Mouse (Mus musculus) midbrain, embryonic 12.5 days (tissue): Measurements from ENCODE around the gene Nhlh1. TPM values are rescaled to one million over a fixed set of nuclear protein-coding genes. Genes with fewer than 3 reads are reported as not detected.

Experiments used
- ATAC-seq: fragments of 200-750 bp; cut with Nextera tagmentation; 2 replicates; pipeline ENCODE4 v1.8.0; 2017; ENCODE audit warnings: low read depth, moderate TSS enrichment, moderate library complexity; ENCODE audit not compliant: low FRiP score
- H3K27ac ChIP-seq: fragments of 300-500 bp; sonication (generic); replicated peaks from 2 replicates; pipeline ENCODE4 v1.5.1; 2016; ENCODE audit warnings: mild to moderate bottlenecking
- H3K27me3 ChIP-seq: fragments of 300-500 bp; sonication (generic); 2 replicates; pipeline ENCODE4 v1.6.1; 2016; ENCODE audit warnings: mild to moderate bottlenecking
- H3K36me3 ChIP-seq: fragments of 300-500 bp; sonication (generic); 2 replicates; pipeline ENCODE4 v1.6.1; 2016
- H3K4me1 ChIP-seq: fragments of 300-500 bp; sonication (generic); 2 replicates; pipeline ENCODE4 v1.6.1; 2016
- H3K4me2 ChIP-seq: fragments of 300-500 bp; sonication (generic); replicated peaks from 2 replicates; pipeline ENCODE4 v1.6.1; 2016; ENCODE audit warnings: mild to moderate bottlenecking, moderate library complexity
- H3K4me3 ChIP-seq: fragments of 300-500 bp; sonication (generic); 2 replicates; pipeline ENCODE4 v1.5.1; 2016; ENCODE audit warnings: mild to moderate bottlenecking
- H3K9ac ChIP-seq: fragments of 300-500 bp; sonication (generic); replicated peaks from 2 replicates; pipeline ENCODE4 v1.6.1; 2016; ENCODE audit warnings: mild to moderate bottlenecking, moderate library complexity
- H3K9me3 ChIP-seq: fragments of 300-500 bp; sonication (generic); 2 replicates; pipeline ENCODE4 v1.6.1; 2016; ENCODE audit warnings: mild to moderate bottlenecking
- WGBS: fragments of 180-500 bp; shearing (Covaris S2); methylation state at CpG from one replicate; pipeline ENCODE4 v1.1.7; 2016; 5-methylcytosine and 5-hydroxymethylcytosine counted together
- polyA plus RNA-seq: library from polyadenylated mRNA; unstranded; fragments of >200 nt; fragmentation: Nextera tagmentation; extraction: Ambion mirVana; gene quantifications from 2 replicates; pipeline ENCODE4 v1.2.1, GENCODE M21; 2016

The Nhlh1 gene
- polyA plus RNA-seq, 1 experiment from 2014 or later: 11.1 TPM

DNA sequence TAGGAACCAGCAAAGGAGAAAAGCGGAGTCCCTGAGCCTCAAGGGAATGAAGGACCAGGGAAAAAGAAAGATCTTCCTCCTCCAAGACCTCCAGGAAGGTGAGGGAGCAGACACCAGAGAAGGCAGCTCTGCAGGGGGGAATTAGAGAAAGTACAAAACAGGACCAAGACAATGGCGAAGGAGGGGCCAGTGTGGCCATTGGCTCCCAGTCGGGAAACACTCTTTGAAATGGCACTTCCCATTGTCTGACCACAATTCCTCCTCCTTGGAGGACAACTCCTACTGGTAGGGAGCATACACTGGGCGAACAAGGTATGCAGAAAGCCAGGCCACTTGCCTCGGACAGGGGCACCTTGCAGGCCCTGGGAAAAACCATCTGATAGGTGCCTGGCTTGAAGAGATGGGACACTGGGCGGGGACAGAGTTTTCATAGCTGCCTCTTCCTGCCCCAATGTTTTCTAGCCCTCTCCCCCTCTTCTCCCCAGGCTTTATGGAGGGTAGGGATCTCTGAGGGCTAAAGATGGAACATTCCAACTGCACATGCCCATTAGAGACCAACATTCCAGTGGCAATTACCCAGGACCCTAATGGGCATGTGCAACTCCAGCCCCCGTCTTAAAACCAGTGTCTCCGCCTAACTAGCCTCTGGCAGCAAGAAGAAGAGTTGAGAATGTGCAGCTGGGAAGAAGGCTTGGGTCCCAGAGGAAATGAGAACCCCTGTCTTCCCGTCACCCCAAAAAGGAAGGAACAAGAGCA, 33.1 kb downstream of the Nhlh1 start:
- Histone ChIP-seq H3K4me3 (peak overlapping the region; percentile 92), H3K36me3 (peaks cover 19% of the 10 kb centered on the region), H3K9ac (peak overlapping the region; percentile 93), H3K4me2 (peak overlapping the region; percentile 81), H3K27me3 (no peaks in the 10 kb centered on the region), H3K4me1 (peaks cover 79% of the 10 kb centered on the region), H3K27ac (peak overlapping the region; percentile 97), H3K9me3 (no peaks in the 10 kb centered on the region)
- no peak for ATAC-seq
- WGBS: 10% methylated on average over 9 of the region's 9 CpGs

DNA sequence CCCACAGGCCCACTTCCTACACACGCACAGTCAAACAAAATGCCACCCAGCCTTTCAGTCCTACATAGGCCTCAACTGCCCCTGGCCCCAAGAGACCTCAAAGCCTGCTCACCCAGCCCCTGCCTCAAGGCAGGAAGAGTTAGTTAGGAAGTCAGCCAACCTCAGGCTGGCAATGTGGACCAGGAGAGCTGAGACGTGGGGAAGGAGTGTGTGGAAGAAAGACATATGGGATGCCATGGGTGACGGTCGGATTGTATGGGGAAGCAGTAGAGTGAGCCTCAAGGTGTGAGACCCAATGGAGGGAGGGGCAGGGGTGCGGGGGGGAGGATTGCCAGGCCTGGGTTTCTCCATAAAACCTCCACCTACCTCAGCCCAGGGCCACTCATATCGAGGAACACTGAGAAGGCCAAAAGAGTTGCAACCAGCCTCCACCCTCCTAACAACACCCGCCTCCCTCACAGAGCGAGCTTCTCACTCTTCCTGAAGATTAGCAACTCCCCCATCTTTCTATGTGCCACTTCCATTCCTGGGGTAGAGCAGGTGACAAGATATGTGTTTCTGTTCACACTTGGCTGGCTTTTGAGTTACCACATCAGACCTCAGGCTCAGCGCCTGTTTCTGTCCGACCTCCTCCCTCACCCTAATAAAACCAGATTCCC, 37.4 kb downstream of the Nhlh1 start:
- peaks cover 93% of the 10 kb centered on the region for H3K4me1 ChIP-seq
- no peaks in the 10 kb centered on the region for H3K27me3 ChIP-seq
- WGBS: 72% methylated on average over 10 of the region's 10 CpGs
- peak overlapping the region; percentile 99 for H3K27ac ChIP-seq
- no peak for ATAC-seq
- peaks cover 23% of the 10 kb centered on the region for H3K36me3 ChIP-seq
- H3K9me3 ChIP-seq: no peaks in the 10 kb centered on the region
- no peak overlapping the region for H3K4me3 ChIP-seq
- peak overlapping the region; percentile 54; the same call in 1 of the 2 replicates for H3K4me2 ChIP-seq
- H3K9ac ChIP-seq: peak overlapping the region; percentile 44

DNA sequence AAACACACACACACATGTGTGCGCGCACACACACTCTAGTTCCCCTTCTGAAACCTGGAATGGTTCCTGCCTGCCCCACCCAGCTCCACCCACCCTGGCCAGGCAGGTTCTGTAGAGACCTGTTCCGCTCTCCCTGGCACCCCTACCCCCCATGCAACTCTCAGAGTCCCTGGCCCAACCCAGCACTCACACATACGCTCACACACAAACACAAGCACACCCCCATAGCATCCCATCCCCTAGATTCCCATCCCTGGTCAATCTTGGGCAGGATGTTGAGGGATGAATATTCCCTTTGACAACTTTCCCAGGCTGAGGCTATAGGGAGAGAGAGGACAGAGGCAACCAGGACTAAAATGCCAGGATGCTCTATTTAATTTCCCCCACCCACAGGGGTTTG, 38.0 kb downstream of the Nhlh1 start:
- peaks cover 93% of the 10 kb centered on the region for H3K4me1 ChIP-seq
- H3K9me3 ChIP-seq: no peaks in the 10 kb centered on the region
- peak overlapping the region; percentile 99 for H3K27ac ChIP-seq
- peak overlapping the region; percentile 24; the same call in 1 of the 2 replicates for H3K9ac ChIP-seq
- 0 out of 2 replicates have a peak overlapping the region, but pooled peaks have one; percentile 54 for H3K4me2 ChIP-seq
- no peaks in the 10 kb centered on the region for H3K27me3 ChIP-seq
- H3K36me3 ChIP-seq: peaks cover 23% of the 10 kb centered on the region
- 91% methylated on average over 4 of the region's 4 CpGs for WGBS
- no peak for ATAC-seq
- H3K4me3 ChIP-seq: no peak overlapping the region

DNA sequence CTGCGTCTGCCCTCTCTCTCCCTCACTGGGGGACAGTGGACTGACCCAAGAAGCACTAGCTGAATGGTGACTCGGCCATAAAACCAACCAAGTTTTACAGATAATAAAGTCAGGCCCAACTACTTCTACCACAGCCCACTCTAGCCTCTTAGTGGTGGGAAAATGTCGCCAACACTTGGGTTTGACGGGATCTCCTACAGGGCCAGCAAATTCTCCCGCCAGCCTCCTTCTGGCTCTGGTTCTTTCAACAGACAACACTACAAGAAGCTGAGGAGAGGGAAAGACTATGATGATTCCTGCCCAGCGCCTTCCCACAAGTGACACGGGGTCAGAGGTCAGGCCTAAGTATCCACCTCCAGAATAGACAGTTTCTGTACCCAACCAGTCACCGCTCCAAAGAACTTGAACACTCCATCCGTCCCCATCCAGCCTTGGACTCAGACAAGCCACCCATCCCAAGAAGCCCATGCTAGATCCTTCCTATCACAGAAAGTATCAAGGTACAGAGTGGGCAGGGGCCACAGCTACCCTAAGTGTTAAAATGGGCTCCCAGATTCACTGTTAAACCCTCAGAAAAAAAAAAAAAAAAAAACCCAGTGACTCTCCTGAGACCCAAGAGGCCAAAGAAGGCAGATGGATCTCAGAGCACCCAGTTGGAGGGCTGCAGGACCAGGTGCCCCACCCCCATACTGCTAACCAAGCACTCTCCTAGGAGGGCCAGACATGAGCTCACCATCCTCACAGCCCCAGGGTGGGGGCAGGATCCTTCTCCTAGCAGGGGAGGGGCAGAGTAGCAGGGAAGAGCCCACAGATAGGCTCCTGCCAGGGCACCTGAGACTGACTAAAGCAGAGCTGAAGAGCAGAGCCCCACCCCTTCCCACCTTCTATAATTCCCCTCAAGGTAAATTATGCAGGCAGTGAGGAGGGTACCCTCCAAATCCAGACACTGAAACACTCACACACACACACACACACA, 38.7 kb downstream of the Nhlh1 start:
- Histone ChIP-seq H3K9ac (no peak overlapping the region), H3K9me3 (no peaks in the 10 kb centered on the region), H3K27me3 (no peaks in the 10 kb centered on the region), H3K27ac (peak overlapping the region; percentile 99), H3K4me3 (no peak overlapping the region), H3K36me3 (peaks cover 21% of the 10 kb centered on the region), H3K4me1 (peaks cover 93% of the 10 kb centered on the region), H3K4me2 (peak overlapping the region; percentile 54)
- WGBS: 68% methylated on average over 9 of the region's 9 CpGs
- ATAC-seq: no peak

DNA sequence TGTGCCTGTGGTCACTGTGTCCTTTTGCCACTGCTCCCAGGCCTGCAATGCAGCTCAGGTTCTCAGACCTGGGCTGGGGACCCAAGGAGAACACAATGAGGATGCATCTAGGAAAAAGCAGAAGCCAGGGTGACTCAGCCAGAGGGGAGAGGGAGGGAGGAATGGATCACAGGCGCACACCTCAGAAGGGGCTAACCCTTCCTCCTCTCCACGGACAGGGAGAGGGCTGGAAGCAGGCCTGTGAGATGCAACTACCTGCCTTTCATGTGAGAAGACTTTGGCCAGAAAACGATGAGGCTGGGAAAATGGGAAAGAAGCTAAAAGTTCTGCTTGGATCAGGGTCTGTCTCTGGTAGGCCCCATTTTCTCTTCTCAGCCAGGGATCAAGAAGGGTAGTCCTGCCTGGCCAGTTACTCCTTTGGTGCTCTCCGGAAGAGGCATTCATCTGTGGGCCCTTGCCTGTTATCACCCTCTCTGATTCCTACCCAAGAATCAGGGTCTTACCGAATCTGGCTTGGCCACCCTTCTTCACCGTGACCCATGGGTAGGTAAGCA, 39.8 kb downstream of the Nhlh1 start:
- no peaks in the 10 kb centered on the region for H3K9me3 ChIP-seq
- H3K36me3 ChIP-seq: peaks cover 27% of the 10 kb centered on the region
- H3K9ac ChIP-seq: peak overlapping the region; percentile 59
- H3K27me3 ChIP-seq: no peaks in the 10 kb centered on the region
- peaks cover 95% of the 10 kb centered on the region for H3K4me1 ChIP-seq
- peak overlapping the region; percentile 99 for H3K27ac ChIP-seq
- peak overlapping the region; percentile 23; the same call in 1 of the 2 replicates for H3K4me3 ChIP-seq
- WGBS: 44% methylated on average over 6 of the region's 6 CpGs
- no peak for ATAC-seq
- peak overlapping the region; percentile 54 for H3K4me2 ChIP-seq

GRCm38 (mm10) chr1:172016660-172017516, 40.5 kb downstream of the Nhlh1 start:
- Histone ChIP-seq H3K4me2 (peak overlapping the region; percentile 54), H3K4me3 (peak overlapping the region; percentile 24)
- 4% methylated on average over 6 of the region's 6 CpGs for WGBS

DNA sequence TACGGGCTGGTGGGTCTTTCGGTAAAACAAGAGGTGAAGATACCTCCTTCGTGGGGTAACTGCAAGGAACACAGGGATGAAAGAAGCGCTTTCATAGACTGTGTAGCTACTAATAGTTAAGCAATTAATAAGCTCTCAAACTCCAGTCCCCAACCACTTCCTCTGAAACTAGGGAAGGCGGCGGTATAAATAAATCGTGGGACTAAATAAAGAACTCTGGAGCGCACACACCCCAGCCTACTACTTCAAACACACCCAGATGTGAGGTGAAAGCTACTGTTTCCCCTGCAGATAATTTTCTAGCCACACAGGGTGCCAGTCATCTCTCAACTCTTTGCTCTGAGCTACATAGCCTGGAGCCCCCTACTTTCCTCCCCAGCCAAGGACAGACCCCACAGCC, 41.3 kb downstream of the Nhlh1 start:
- Histone ChIP-seq H3K27me3 (no peaks in the 10 kb centered on the region), H3K36me3 (peaks cover 30% of the 10 kb centered on the region), H3K9me3 (no peaks in the 10 kb centered on the region), H3K27ac (peak overlapping the region; percentile 99), H3K4me3 (peak overlapping the region; percentile 24), H3K4me2 (peak overlapping the region; percentile 54), H3K4me1 (peaks cover 90% of the 10 kb centered on the region), H3K9ac (peak overlapping the region; percentile 55)
- ATAC-seq: no peak
- WGBS: 53% methylated on average over 8 of the region's 8 CpGs

More at GRCm38 (mm10) chr1:172016660-172017516, 40.5 kb downstream of the Nhlh1 start:
- Histone ChIP-seq H3K9ac (peak overlapping the region; percentile 59), H3K4me1 (peaks cover 94% of the 10 kb centered on the region), H3K9me3 (no peaks in the 10 kb centered on the region), H3K27me3 (no peaks in the 10 kb centered on the region), H3K27ac (peak overlapping the region; percentile 99), H3K36me3 (peaks cover 25% of the 10 kb centered on the region)
- peak; percentile 88 for ATAC-seq

DNA sequence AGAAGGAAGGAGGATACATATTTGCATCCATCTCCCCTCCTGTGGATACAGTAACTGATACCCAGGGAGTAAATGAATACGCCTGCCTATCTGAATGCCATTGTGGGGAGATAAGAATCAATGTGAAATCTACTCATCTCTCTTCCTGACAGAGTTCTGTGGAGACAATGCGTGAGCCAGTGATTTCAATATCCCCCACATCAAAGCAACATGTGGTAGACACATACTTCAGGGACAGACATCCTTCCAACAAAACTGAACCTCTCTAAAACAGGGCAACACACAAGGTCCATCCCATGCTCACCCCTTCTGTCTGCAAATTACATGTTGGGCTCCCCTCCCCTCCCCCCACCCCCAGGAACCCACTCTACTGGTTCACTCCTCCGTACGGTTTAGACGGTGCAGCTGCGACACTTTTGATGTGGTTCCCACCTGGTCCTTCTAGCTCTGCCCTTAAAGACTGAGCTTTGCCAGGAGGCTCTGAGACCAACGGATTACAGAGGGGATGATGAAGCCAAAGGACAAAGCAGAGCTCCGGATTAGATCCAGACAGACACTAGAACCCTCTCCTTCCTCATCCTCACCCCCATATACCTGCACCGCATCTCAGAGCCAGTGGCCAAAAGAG, 41.9 kb downstream of the Nhlh1 start:
- WGBS: 33% methylated on average over 9 of the region's 9 CpGs
- Histone ChIP-seq H3K4me1 (peaks cover 88% of the 10 kb centered on the region), H3K9me3 (no peaks in the 10 kb centered on the region), H3K27me3 (no peaks in the 10 kb centered on the region), H3K27ac (peak overlapping the region; percentile 99), H3K36me3 (peaks cover 30% of the 10 kb centered on the region), H3K4me2 (peak overlapping the region; percentile 54), H3K9ac (peak overlapping the region; percentile 55; the same call in 1 of the 2 replicates), H3K4me3 (peak overlapping the region; percentile 13; the same call in 1 of the 2 replicates)
- no peak for ATAC-seq

DNA sequence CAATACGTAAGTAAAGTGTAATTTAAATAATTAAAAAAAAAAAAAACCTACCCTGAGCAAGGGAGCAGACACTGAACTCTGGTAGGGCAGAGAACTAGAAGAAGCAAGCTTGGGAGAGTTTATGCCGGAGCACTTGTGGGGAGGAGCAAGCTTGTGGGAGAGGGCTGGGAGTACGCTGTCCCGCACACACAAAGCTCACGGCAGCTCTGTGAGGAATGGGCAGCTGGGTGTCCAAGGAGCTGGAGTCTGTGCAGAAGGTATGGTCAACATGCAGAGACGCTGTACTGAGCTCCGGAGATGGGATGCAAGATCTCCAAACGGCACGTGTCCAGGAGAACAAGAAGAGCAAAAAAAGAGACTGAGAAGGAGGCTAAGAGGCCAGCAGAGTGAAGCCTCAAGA, 42.6 kb downstream of the Nhlh1 start:
- 31% methylated on average over 9 of the region's 9 CpGs for WGBS
- ATAC-seq: no peak
- H3K27me3 ChIP-seq: no peaks in the 10 kb centered on the region
- H3K4me3 ChIP-seq: peak overlapping the region; percentile 13
- peaks cover 82% of the 10 kb centered on the region for H3K4me1 ChIP-seq
- H3K27ac ChIP-seq: peak overlapping the region; percentile 99
- no peaks in the 10 kb centered on the region for H3K9me3 ChIP-seq
- H3K9ac ChIP-seq: peak overlapping the region; percentile 55; the same call in 1 of the 2 replicates
- H3K36me3 ChIP-seq: peaks cover 37% of the 10 kb centered on the region
- peak overlapping the region; percentile 54 for H3K4me2 ChIP-seq

GRCm38 (mm10) chr1:172012030-172012429, 45.3 kb downstream of the Nhlh1 start:
- H3K9me3 ChIP-seq: no peaks in the 10 kb centered on the region
- ATAC-seq: no peak
- H3K36me3 ChIP-seq: peaks cover 60% of the 10 kb centered on the region

More at GRCm38 (mm10) chr1:172012030-172012429, 45.3 kb downstream of the Nhlh1 start:
- 20% methylated on average over 5 of the region's 5 CpGs for WGBS
- no peaks in the 10 kb centered on the region for H3K27me3 ChIP-seq
- H3K27ac ChIP-seq: peak overlapping the region; percentile 52
- no peak overlapping the region for H3K9ac ChIP-seq
- no peak overlapping the region for H3K4me3 ChIP-seq
- H3K4me1 ChIP-seq: peaks cover 54% of the 10 kb centered on the region
- no peak overlapping the region for H3K4me2 ChIP-seq
